Comparison of ENCODE assay signal across 23 mouse cellular contexts in genomic region chr19:30452671-30453070, GRCm38 (mm10).
A peak's percentile ranks its signal among the peaks of the same experiment; 100 is the strongest.
DNase-seq lines count a peak whose midpoint lies in the region; ATAC-seq and TF ChIP-seq lines count a peak whose summit lies in the region.
"Had no signal": no experiment of that assay in that cellular context is flagged by ENCODE, and none has a peak within 500 bp of the region (broad histone marks: within the 10 kb centered on the region; RNA-seq: fewer than 3 reads in every experiment).

No protein-coding gene starts in this region.

- no peak overlapping the region for H3K9ac ChIP-seq in CH12.LX (ENCODE audit: insufficient read depth, low read depth)
- no peak overlapping the region for H3K9ac ChIP-seq in forebrain, embryonic 11.5 days (ENCODE audit: low read length)
- H3K9ac ChIP-seq: embryonic facial prominence, embryonic 12.5 days; forebrain, embryonic 12.5 days had no signal

- in situ Hi-C loops in CH12.LX (cut with MboI; ENCODE audit: low pct_ligation_motif_present, low pct_unique_long_range_greater_than_20kb, low sequenced_read_pairs): no loop called here

- H3K4me2 ChIP-seq in CH12.LX (ENCODE audit: insufficient read depth, low read depth, poor library complexity, severe bottlenecking): peak overlapping the region; percentile 15; the same call in 1 of the 2 replicates
- H3K4me2 ChIP-seq in forebrain, embryonic 11.5 days (ENCODE audit: low read depth, low read length, severe bottlenecking): no peak overlapping the region
- H3K4me2 ChIP-seq: embryonic facial prominence, embryonic 12.5 days; forebrain, embryonic 12.5 days had no signal

- no peak for TF ChIP-seq CTCF in CH12.LX (conservative IDR thresholded peaks at IDR 0.05 in 1 of 2, IDR thresholded peaks at IDR 0.05 in 1 of 2; ENCODE audit: low read depth in 2 of 2, low read length in 2 of 2)
- no peak for TF ChIP-seq CTCF in bone marrow, adult 2 months (IDR thresholded peaks at IDR 0.05; ENCODE audit: control insufficient read depth, insufficient read depth, low read length)
- TF ChIP-seq CTCF in gastrocnemius, adult 2 months (IDR thresholded peaks at IDR 0.05): no peak

- 0 out of 2 replicates have a peak, but pooled peaks have one; percentile 33 for TF ChIP-seq EP300 in CH12.LX (IDR thresholded peaks at IDR 0.05; ENCODE audit: low read length)

- H3K4me1 ChIP-seq in CH12.LX (ENCODE audit: control insufficient read depth in 1 of 2, insufficient read depth in 2 of 2): peaks cover 0 to 5% of the 10 kb centered on the region in 2 experiments; a peak in 1 of 4 replicates
- no peaks in the 10 kb centered on the region; the same call in 1 of the 2 replicates for H3K4me1 ChIP-seq in bone marrow, adult 2 months (ENCODE audit: control insufficient read depth, insufficient read depth, low read length)
- H3K4me1 ChIP-seq in forebrain, embryonic 11.5 days (replicated peaks; ENCODE audit: control insufficient read depth, insufficient read depth, low read length): no peaks in the 10 kb centered on the region
- H3K4me1 ChIP-seq: embryonic facial prominence, embryonic 10.5 days; embryonic facial prominence, embryonic 12.5 days; forebrain, embryonic 12.5 days had no signal

- H3K36me3 ChIP-seq in CH12.LX (replicated peaks in 1 of 2; ENCODE audit: control insufficient read depth in 1 of 2, insufficient read depth in 1 of 2, low read length in 1 of 2): no peaks in the 10 kb centered on the region
- no peaks in the 10 kb centered on the region for H3K36me3 ChIP-seq in forebrain, embryonic 11.5 days (ENCODE audit: control insufficient read depth, insufficient read depth, low read length)
- H3K36me3 ChIP-seq: embryonic facial prominence, embryonic 10.5 days; embryonic facial prominence, embryonic 12.5 days; forebrain, embryonic 12.5 days; G1E had no signal

- intact Hi-C loops in gastrocnemius, adult 2 months (cut with DNase I): no loop called here

- dilution Hi-C loops in CH12.LX (cut with MboI; ENCODE audit: extremely low pct_ligation_motif_present, extremely low pct_unique_long_range_greater_than_20kb, low sequenced_read_pairs): no loop called here

- H3K79me2 ChIP-seq in CH12.LX (replicated peaks; ENCODE audit: control insufficient read depth, extremely low read depth, insufficient read depth, poor library complexity, severe bottlenecking): no peaks in the 10 kb centered on the region

- WGBS in bone marrow, adult 2 months: 24% methylated on average over 11 of the region's 11 CpGs
- 90% methylated on average over 11 of the region's 11 CpGs for WGBS in forebrain, embryonic 11.5 days

- no peak for TF ChIP-seq RAD21 in CH12.LX (IDR thresholded peaks at IDR 0.05; ENCODE audit: low read depth, low read length)

- H3K27ac ChIP-seq in CH12.LX (ENCODE audit: insufficient read depth, low read depth): no peak overlapping the region
- peak overlapping the region; percentile 26; the same call in 1 of the 2 replicates for H3K27ac ChIP-seq in bone marrow, adult 2 months (ENCODE audit: control insufficient read depth, insufficient read depth, low read depth, low read length, poor library complexity)
- H3K27ac ChIP-seq in gastrocnemius, adult 2 months: no peak overlapping the region
- no peak overlapping the region for H3K27ac ChIP-seq in forebrain, embryonic 11.5 days (ENCODE audit: low read depth, low read length)
- H3K27ac ChIP-seq: embryonic facial prominence, embryonic 10.5 days; embryonic facial prominence, embryonic 12.5 days; forebrain, embryonic 12.5 days had no signal

- H3K27me3 ChIP-seq in CH12.LX (replicated peaks): no peaks in the 10 kb centered on the region
- H3K27me3 ChIP-seq in forebrain, embryonic 11.5 days (ENCODE audit: control insufficient read depth, insufficient read depth, low read length): no peaks in the 10 kb centered on the region
- H3K27me3 ChIP-seq: embryonic facial prominence, embryonic 12.5 days; forebrain, embryonic 12.5 days had no signal

- no peaks in the 10 kb centered on the region for H3K9me3 ChIP-seq in CH12.LX (replicated peaks; ENCODE audit: low read length)
- H3K9me3 ChIP-seq in forebrain, embryonic 11.5 days (ENCODE audit: control insufficient read depth, low read length): no peaks in the 10 kb centered on the region
- H3K9me3 ChIP-seq: embryonic facial prominence, embryonic 10.5 days; embryonic facial prominence, embryonic 12.5 days; forebrain, embryonic 12.5 days; G1E had no signal

- DNase-seq in CH12.LX (ENCODE audit: extremely low read depth): peak; percentile 6
- DNase-seq in gastrocnemius, adult 2 months: no peak
- DNase-seq in testis, postnatal 10 days (ENCODE audit: low spot score): no peak
- no peak for DNase-seq in forebrain, embryonic 11.5 days (ENCODE audit: low spot score)
- DNase-seq: adrenal gland, adult 8-10 months; adrenal gland, postnatal 14 days; adrenal gland, postnatal 36 days; cerebellum, adult 11-12 months; cerebellum, adult 2 months; cerebellum, adult 9-10 months; cerebellum, postnatal 10 days; cerebellum, postnatal 25 days had no signal

- TF ChIP-seq POLR2A in CH12.LX (IDR thresholded peaks at IDR 0.05; ENCODE audit: low read depth, low read length): no peak
- TF ChIP-seq POLR2A in bone marrow, adult 2 months (IDR thresholded peaks at IDR 0.05; ENCODE audit: borderline replicate concordance, control insufficient read depth, low read depth, low read length): no peak

- peak; percentile 63 for ATAC-seq in granulocyte monocyte progenitor cell, adult 5-6 weeks (replicated peaks; ENCODE audit: poor library complexity, severe bottlenecking)
- peak; percentile 61 for ATAC-seq in megakaryocyte progenitor cell, adult 5-6 weeks (replicated peaks; ENCODE audit: poor library complexity)
- no peak for ATAC-seq in forebrain, embryonic 11.5 days (replicated peaks; ENCODE audit: low FRiP score)
- ATAC-seq: activated CD4-positive, CD25-positive, alpha-beta regulatory T cell, adult 4 months; forebrain, embryonic 14.5 days; forebrain, embryonic 16.5 days; Patski had no signal

- no peak overlapping the region for H3K4me3 ChIP-seq in CH12.LX (replicated peaks in 1 of 3; ENCODE audit: low read depth in 2 of 3, low read length in 2 of 3, poor library complexity in 1 of 3)
- no peak overlapping the region for H3K4me3 ChIP-seq in bone marrow, adult 2 months (replicated peaks; ENCODE audit: control insufficient read depth, low read depth, low read length)
- no peak overlapping the region for H3K4me3 ChIP-seq in gastrocnemius, adult 2 months
- H3K4me3 ChIP-seq in forebrain, embryonic 11.5 days (ENCODE audit: low read depth, low read length): no peak overlapping the region
- H3K4me3 ChIP-seq: embryonic facial prominence, embryonic 10.5 days; embryonic facial prominence, embryonic 12.5 days; forebrain, embryonic 12.5 days had no signal

TF ChIP-seq in CH12.LX, 34 proteins besides CTCF, POLR2A, EP300 and RAD21:
- TF ChIP-seq TBP (conservative IDR thresholded peaks at IDR 0.05; ENCODE audit: low read depth, low read length) (no peak), SMC3 (IDR thresholded peaks at IDR 0.05; ENCODE audit: low read depth, low read length) (no peak), SIN3A (IDR thresholded peaks at IDR 0.05; ENCODE audit: low read length) (no peak)
TF ChIP-seq in CH12.LX: peak in this region for 0.
